Mouse (Mus musculus) heart, postnatal 10 days (tissue): Measurements from ENCODE around the gene Zkscan7. TPM values are rescaled to one million over a fixed set of nuclear protein-coding genes. Genes with fewer than 3 reads are reported as not detected.

Experiments used
- DNase-seq, 2 experiments: peaks; one replicate each; pipeline ENCODE4 v3.0.0; 2021
- intact Hi-C: fragments of 180-260 bp; cut with DNase I; formaldehyde crosslinking; loops from one replicate; pipeline ENCODE4 v1.15.1; 2025
- total RNA-seq, 2 experiments: library from RNA; stranded (reverse); gene quantifications; 2 replicates each; pipeline ENCODE4 v1.2.3; 2021

Zkscan7 gene
- total RNA-seq, 2 experiments from 2014 or later, result 4.6 to 6.4 TPM

GRCm38 (mm10) chr9:122886372-122887179, 1.1 kb downstream of the Zkscan7 start:
- DNase-seq, result peak; percentile 65 to 73
- intact Hi-C loops, result no loop called here

GRCm38 (mm10) chr9:122901047-122901446, 15.6 kb downstream of the Zkscan7 start:
- intact Hi-C loops, result no loop called here
- DNase-seq, result no peak

- intact Hi-C loops, result no loop called here
- DNase-seq, result peak; percentile 65 to 76
These were observed 17.4 kb downstream of the Zkscan7 start for GRCm38 (mm10) chr9:122902717-122903535.

- intact Hi-C loops, result loop anchor here (2.0 to 5.0 kb wide), 2 partner anchors 28 to 55 kb away; partner anchors contain the start of genes 1110059G10Rik, Kif15 and Zfp445
- DNase-seq, result no peak
These were observed 37.0 kb downstream of the Zkscan7 start for GRCm38 (mm10) chr9:122922436-122922835.

GRCm38 (mm10) chr9:122922936-122923381, 37.5 kb downstream of the Zkscan7 start, which contains the start of gene Zfp105:
Gene Zfp105, plus strand, starts transcription at chr9:122923072.
- intact Hi-C loops, result loop anchor here (2.0 to 5.0 kb wide), 2 partner anchors 28 to 56 kb away; partner anchors contain the start of genes 1110059G10Rik, Kif15 and Zfp445
- DNase-seq, result peak; percentile 75 to 79

- intact Hi-C loops, result no loop called here
- DNase-seq, result no peak
These were observed 43.4 kb downstream of the Zkscan7 start for GRCm38 (mm10) chr9:122928915-122929314.

Other genes with a start within 250 kb of the Zkscan7 start
- not detected for gene Topaz1, start 138.3 kb upstream of the Zkscan7 start, total RNA-seq
- gene Tcaim, start 80.1 kb upstream of the Zkscan7 start, total RNA-seq, result 10 to 100 TPM; 20.1 to 22.0 TPM
- not detected for gene Gm35549, start 41.6 kb upstream of the Zkscan7 start, total RNA-seq
- 100 to 1,000 TPM in 1 of 2 experiments, 10 to 100 TPM in 1; 94.5 to 117 TPM for gene Zfp445, start 19.7 kb upstream of the Zkscan7 start, total RNA-seq
- 1 to 10 TPM; 5.6 to 6.9 TPM for gene Zfp105, start 37.4 kb downstream of the Zkscan7 start, total RNA-seq
- 10 to 100 TPM; 19.8 to 20.3 TPM for gene 1110059G10Rik, start 65.3 kb downstream of the Zkscan7 start, total RNA-seq
- 10 to 100 TPM in 1 of 2 experiments, 1 to 10 TPM in 1; 7.0 to 11.2 TPM for gene Kif15, start 65.4 kb downstream of the Zkscan7 start, total RNA-seq
- 10 to 100 TPM; 12.3 to 12.4 TPM for gene Tmem42, start 135.6 kb downstream of the Zkscan7 start, total RNA-seq
- gene Tgm4, start 149.0 kb downstream of the Zkscan7 start, total RNA-seq, result not detected
- 10 to 100 TPM; 50.7 to 53.5 TPM for gene Zdhhc3, start 227.5 kb downstream of the Zkscan7 start, total RNA-seq
- 10 to 100 TPM; 23.0 to 29.2 TPM for gene Exosc7, start 227.5 kb downstream of the Zkscan7 start, total RNA-seq